Mouse (Mus musculus): Measurements from ENCODE around the gene Acsbg1. TPM values are rescaled to one million over a fixed set of nuclear protein-coding genes. Genes with fewer than 3 reads are reported as not detected.
A peak's percentile ranks its signal among the peaks of the same experiment; 100 is the strongest.
"Not testable (repeated sequence)": the region's sequence is repeated elsewhere in the genome, so short reads cannot be mapped to it uniquely, and the experiment has no call there.

Acsbg1 gene
- total RNA-seq (2022), result 100 to 1,000 TPM; 259 to 564 (median 438) TPM

DNA sequence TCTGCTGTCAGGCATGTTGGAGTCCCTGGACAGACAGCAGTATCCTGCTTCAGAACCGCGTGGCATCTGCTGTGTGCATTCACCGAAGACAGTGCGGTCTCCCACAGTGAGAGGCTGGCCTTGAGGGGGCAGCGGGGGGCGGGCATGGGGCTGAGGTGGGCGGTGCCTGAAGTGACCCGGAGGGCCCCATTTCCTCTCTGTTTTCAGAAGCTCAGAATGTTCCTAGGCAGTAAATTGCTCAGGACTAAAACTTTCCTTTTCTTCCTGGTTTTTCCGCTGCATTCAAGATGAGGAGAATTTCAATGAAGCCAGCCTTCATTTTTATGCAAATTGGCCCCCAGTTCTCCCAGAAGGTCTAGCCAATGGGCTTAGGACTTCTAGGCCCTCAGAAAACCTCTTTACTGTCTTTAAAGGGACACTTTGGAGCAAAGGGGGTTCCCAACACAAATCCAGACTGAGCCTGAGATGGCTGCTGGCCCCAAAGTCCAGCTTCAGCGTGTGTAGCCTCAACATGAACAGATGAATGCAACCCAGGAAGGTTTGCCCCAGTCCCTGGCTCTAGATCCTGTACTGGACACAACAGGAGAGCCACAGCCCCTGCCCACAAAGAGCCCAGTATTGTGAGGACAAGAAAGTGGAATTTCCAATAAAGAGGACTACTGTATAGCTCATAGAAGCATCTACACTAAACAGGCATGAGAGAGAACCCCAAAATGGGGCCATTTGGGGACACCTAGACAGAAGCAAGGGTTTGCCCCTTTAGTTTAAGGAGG is at the start of gene Acsbg1:
Gene Acsbg1 (minus strand): TSS at position 266 of the 773 bp plus-strand sequence.
- DNase-seq, result no peak

DNA sequence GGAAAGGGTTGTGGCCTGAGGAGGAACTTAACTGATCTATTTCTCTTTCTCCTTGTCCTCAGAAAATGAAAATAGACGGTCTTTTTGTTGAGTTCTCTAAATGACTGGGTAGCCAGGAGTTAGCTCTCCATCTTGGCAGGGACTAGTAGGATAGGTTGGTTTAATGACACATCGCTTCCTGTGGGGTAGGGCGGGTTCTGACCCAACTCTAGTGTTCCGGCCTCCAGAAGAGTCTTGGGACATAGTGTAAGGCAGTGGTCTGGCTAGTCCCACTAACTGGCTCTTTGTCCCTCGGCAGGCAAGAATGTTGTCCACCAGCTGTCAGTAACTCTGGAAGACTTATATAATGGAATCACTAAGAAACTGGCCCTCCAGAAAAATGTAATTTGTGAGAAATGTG is 46.4 kb upstream of the Acsbg1 start:
- DNase-seq, result no peak

DNA sequence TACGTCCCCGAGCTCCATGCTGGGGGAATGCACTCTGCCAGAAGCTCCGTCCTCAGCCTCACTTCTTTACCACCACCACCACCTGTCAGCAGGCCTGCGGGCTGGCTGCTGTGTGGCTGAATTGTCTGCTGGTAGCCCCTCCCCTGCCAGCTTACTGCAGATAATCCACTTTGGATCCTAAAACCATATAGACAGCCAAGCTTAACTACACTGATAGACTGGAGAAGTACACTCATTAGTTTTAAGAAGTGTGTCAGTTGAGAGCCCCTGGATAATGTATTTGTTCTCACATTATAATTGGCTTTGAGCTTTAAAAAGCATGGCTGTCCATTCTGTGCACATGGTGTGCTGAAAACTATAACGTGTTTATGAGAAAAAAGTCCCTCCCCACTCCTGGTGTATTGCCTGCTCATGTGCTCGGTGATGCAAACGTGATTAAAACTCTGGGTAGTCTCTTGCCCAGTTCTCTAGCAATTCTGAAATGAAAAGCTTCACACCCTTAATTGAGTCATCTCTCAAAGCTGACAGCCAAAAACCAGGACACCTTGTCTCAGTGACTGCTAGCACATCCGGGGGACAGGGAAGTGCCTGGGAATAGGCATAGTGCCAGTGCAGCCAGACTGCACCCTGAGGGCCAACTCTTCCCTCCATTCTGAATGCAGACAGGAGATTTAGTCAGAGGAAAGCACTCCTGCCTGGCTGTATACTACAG is 45.8 kb upstream of the Acsbg1 start:
- no peak for DNase-seq

DNA sequence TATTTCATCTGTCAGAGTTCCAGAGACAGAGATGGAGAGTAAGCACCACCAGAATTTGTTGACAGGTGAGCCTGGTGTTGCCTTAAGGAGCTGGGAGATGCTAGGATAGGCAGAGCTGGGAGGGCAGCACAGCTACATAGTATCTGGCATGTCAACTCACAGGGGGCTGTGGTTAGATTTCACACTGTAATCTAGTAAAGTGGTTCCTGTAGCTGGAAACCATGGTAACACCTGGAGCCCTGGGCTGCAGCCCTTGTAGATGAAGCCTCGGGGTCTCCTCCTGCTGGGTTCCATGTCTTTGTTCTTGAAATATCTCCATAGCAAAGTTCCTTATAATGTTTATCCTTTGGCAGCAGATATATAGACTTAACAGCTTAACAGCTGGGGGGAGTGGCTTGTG is 43.9 kb upstream of the Acsbg1 start:
- no peak for DNase-seq

DNA sequence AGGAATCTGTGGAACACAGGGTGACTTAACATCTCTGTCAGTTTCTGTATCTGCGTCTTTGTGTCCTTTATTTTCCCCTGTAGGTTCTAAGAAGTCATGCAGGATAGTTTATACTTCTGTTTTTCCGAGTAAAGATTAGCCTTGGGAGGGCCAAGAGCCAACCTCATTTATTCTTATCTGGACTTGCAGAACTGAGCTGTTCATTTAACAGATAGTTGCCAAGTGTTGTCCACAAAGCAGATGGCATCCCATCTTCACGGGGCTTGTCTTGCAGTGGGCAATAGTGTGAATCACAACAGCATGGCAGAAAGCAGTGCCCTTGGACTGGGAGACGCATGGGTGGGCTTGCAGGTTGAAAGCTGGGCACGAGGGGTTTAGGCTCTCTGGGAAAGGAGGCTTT is 42.7 kb upstream of the Acsbg1 start:
- no peak for DNase-seq

DNA sequence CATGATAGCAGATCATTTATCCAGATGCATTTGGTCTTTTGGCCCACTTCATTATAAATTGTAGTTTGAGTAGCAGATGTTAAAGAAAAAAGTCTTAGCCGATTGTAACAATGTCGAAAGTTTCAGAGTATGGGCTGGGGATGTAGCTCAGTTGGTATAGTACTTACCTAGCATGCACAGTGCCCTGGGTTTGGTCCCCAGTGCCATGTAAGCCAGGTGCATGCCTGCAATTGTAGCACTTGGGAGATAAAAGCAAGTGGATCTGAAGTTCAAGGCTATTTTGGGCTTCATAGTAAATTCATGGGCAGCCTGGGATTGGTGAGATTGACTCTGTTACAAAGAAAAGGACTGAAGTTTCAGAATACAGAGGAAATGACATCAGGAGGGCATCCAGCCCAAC is 40.9 kb upstream of the Acsbg1 start:
- DNase-seq, result no peak

DNA sequence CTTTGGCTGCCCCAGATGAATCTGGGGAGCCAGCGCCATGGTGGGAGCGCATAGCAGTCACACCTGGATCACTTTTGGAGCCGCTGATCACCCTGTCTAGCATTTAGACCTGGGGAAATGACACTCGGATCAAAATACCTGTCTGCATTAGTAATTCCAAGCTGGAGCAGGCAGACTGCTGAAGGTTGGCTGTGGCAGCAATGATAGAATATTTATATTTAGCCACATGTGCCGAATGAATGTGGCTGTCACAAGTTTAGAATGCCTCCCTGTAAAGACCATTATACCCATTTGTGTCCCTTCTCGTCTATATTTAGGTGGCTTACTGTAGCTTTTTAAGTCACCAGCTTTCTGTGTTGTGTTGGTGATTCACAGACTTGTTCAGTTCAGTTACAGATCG is 39.1 kb upstream of the Acsbg1 start:
- DNase-seq, result no peak

DNA sequence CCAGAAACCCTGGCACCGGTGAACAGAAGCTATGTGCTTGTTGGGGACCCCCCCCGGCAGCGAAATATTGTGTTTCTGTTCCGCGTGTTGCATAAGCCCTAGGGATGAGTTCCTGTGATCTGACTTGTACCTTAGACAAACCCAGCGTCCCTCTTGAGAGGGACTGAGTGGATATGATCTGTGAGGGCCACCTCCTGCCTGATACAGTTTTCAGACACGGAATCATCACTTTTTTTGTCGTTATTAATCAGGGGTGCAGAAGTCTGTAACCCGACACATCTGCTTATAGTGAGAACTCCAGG is 38.5 kb upstream of the Acsbg1 start:
- peak; percentile 26 for DNase-seq

DNA sequence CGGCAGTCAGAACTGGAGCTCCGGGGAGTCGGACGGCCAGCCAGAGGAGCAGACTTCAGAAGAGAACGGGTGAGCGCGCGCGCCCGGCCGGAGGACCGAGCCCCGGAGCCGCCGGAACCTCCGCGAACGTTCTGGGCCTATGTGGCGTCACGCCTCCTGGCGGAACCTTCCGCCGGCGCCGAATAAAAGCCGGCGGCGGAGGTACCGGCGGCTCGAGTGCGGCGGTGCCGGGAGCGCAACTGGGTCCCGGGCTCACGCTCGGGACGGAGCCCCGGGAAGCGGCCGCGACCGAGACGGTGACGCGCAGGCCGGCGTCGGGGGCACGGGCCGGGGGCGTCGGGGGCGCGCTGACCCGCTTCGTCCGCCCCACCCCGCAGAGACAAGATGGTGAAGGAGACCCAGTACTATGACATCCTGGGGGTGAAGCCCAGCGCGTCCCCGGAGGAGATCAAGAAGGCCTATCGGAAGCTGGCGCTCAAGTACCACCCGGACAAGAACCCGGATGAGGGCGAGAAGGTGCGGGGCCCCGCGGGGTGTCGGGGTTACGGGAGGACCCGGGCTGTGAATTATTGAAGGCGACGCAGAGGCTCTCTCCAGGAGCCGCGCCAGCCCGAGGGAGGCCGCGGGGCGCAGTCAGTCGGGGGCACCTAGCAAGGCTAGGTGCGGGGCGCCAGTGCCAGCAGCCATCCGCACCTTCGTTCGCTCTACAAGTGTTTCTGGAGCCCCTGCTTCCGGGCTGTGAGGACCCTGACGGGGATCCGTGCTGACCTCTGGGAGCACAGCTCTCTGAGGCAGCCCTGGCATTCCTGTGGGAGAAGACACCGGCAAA is 37.9 kb upstream of the Acsbg1 start:
- DNase-seq, result peak; percentile 67

DNA sequence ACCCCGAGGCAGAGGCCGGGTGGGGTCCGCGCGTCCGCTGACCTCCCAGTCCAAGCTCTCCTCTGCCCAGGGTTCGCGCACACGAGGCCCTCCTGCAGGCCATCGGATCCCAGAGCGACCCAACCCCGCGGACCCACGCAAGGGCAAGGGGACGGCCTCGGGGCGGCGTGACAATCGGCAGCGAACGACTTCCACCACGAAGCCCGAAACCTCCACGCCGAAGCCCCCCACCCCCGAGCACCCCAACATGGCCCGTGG is 37.3 kb upstream of the Acsbg1 start:
- DNase-seq, result no peak

DNA sequence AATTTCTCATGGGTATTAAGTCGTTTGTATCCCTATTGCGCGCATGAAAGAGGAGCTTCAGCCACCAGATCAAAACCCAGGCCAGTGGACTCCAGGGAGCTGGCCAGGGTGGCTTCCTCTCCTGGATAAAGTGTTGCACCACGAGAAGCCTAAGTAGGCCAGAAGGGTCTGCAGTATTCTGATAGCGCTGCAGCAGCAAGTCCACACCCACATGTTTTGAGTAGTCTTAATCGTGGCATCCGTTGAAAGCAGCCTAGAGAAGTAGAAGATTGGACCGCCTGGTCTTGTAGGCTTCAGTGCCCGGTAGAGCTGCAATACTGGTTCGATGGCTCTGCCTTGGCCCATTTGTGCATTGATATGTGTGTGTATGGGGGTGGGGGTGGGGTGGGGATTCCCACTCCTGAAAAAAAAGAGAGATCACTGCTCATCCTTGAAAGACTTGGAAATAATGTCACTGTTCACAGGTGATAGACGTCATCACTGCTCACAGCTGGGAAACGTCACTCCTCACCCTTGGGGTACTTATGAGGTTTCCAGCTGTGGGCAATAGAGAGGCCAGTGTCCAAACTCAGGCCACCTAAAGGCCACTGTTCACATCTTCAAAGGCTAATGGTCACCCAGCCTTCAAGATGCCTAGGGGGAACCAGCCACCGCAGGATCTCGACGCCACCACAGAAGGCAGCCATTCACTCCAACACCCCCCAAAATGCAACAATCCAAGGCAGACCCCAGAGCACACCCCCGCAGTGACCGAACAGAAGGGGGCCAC is 36.8 kb upstream of the Acsbg1 start, which contains the start of gene Dnaja4:
Gene Dnaja4 (plus strand): TSS at position 556 of the 769 bp plus-strand sequence.
- DNase-seq, result no peak

DNA sequence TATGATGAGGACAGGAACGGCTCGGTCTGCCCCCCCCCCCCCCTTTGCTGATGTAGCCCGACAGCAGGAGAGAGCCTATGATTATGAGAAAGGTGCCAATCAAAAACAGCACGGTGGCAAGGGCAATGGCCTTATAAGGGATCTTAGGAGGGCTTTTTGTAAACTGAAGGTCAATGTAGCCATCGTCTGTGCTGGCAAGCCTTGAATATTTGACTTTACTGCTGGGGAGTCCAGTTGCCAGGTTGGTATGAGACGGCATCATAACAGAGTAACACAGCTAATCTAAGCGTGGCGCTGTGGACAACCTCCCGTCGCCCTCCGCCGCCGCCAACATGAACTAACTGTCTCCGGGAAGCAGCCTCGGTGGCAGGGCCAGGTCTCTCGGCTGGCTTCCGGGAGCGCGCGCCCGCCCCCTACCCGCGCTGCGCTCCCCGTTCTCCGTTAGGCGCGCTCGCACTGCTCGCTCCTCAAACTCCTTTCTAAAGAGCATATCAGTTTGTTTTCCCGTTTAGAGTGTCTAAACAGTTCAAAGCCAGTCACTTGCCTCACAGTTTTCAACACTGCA is 29.7 kb upstream of the Acsbg1 start:
- DNase-seq, result not testable (repeated sequence)

DNA sequence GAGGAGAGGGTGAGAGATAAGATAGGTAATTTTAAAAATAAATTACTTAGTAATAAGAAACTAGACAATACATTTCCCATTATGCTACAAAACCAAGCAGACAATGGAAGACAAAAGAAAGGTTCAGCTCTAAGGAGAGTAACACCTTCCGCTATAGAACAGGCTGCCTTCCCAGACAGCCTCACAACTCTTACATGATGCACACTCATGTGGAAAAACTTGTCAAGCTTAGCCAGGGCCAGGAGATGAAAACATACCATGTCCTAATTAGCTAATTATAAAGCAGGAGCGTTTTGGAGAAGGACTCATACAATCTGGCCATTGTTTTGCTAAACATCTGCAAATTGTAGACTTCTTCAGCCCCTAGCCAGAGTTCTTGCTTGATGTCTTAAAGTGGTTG is 29.0 kb upstream of the Acsbg1 start:
- not testable (repeated sequence) for DNase-seq

DNA sequence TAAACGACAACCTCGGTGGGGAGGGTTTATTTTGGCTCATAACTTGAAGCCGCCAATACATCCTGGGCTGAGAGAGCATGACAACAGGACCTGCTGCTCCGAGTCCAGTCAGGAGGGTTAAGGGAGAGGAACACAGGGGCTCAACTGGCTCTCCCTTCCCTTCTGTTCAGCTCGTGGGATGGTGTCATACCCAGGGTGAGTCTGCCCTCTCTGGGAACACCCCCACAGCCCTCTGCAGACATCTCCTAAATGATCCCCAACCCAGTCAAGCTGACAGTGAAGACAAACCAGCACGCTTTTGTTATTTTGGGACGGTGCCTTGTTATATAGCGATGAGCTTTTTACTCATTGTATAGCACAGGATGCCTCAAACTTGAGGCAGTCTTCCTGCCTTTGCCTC is 27.8 kb upstream of the Acsbg1 start:
- no peak for DNase-seq

DNA sequence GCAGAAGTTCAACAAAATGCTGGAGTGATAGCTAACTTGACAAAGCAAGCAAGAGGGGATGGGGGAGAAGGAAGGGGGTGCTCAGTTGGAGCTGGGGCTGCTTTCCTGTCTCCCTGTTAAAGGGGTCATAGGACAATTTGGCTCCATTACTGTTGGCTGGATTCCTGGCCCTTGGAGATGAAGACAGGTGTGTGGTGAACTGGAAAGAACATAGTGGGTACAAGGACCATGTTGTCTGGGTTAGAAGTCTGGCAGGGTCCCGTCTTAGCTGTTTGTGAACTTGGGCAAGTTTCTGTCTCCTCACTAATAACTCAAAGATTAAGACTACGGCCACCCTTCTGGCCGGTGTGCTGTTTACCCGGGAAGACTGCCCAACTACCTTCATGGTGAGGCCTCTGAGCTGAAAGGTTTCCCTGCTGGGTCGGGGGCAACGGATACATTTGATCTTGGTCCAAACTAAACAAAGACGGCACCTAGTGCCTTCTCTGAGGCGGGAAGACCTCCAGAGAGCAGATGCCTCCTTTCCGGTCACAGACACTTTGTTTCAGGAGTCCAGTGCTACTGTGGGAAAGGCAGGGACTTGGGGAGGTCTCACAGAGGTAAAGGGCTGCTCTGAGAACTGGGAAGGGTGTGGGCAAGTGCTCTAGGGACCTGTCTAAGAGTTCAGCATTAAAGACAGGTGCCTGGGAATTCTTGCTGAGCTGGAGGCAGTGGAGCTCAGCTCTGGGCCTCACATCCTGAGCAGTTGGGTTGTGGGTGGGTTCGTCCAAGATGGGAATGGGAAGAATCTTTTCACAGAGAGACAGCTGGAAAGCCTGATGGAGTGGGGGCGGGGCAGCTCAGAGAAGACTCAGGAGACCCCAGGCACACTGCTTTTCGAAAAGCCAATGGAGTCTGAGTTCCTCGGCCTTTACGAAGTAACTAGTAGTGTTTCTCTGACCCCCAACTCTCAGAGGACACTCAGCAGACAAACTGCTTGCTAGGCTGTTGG is 25.9 kb upstream of the Acsbg1 start:
- no peak for DNase-seq

DNA sequence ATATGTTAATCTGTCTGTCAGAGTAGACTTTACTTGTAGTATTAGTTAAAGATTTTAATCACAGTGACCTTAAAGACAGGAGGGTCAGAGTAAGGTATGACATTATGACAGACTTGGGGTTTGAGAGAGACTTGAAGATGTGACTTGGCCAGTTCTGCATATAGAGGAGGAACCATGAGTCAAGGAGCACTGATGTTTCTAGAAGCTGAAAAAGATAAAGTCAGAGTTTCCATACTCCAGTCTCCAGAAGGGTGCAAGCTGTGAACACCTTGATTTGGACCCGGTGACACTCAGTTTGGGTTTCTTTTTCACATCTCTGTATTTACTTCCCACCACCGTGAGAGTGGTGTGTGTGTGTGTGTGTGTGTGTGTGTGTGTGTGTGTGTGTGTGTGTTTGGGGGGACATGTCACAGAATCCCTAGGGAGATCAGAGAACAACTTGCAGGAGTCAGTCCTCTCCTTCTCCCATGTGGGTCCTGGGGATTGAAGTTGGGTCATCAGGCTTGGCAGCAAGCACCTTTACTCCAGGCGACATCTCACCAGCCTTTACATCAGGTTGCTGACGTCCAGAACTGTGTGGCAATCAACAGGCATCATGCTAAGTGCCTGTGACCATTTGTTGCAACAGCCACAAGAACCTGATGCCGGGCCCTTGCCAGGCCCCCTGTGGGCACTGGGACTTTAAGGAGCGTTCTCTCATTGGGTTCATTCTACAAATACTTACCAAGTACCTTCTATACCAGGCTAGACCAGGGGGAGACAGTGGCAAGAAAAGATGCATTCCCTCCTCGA is 22.3 kb upstream of the Acsbg1 start:
- DNase-seq, result no peak

DNA sequence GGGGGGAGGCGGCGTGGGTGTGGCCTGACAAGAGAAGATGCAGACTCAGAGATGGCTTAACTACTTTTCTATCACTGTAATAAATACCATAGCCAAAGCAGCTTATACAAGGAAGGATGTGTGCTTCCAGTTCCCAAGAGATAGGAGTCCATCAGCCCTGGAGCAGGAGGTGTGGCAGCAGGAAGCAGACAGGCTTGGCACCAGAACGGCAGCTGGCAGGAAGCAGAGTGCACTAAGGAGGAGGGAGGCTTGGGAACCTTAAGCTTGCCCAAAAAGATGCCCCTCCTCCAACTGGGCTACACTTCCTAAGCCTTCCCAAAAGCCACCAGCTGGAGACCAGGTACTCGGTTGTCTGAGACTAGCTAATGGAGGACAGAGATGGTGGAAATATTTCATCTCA is 21.2 kb upstream of the Acsbg1 start:
- DNase-seq, result no peak

DNA sequence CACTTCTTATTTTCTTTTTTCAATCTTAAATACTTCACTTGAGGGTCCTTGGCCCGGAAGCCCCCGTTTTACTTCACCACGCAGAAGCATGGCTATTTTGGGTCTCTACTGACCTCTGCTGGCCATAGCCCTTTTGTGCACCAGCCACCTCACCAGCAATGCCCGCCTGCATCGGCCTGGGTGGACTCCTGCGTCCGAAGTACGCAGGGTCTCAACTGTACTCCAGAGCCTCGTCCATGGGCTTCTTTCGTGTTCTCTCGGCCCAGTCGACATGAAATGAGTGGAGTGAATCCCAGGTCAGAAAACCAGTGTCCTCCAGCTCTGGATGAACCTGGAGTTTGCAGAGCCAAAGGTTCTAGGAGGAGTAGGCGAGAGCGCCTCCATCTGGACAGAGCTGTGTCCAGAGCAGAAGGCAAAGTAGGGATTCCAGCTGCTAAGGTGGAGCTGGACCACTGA is 14.9 kb upstream of the Acsbg1 start:
- DNase-seq, result peak; percentile 62

DNA sequence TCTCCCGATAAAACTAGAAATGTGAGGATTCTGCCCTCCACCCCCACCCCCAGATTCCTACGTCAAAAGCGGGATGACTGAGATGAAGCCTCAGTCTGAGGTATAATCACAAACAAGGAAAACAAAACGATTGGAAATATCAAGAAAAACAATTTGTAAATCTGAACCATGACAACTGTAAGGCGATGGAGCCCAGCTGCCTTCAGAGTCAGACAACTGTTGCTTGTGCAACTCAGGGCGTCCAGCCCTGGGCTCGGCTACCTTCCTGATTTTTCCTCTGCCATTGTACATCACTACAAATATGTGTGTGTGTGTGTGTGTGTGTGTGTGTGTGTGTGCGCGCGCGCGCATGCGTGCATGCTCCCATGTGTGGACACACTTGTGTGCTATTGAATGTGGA is 12.2 kb upstream of the Acsbg1 start:
- DNase-seq, result no peak

DNA sequence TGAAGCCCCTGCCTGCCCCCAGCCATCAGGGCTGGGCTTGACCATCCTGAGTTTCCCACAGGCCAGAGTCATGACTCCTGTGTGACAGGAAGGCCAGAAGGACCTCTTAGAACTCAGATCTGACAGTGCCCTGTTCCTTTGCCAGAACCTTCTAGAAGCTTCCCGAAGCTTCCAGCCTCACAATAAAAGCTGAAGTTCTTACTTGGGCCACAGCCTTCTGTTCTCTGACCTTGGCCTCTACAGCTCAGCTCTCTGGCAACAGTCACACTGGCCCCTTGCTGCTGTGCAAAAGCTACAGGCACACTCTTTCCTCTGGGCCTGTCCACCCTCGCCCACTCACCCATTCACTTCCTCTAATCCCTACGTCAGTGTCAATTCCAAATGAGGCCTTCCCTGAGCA is 10.3 kb upstream of the Acsbg1 start:
- peak; percentile 43 for DNase-seq

All from adrenal gland, adult 8-10 months (tissue).